Mouse (Mus musculus) CH12.LX (cell line): Measurements from ENCODE around the gene Capg.

ENCODE experiments used
- CTCF ChIP-seq, 2 experiments: IDR thresholded peaks in 1 of 2; conservative IDR thresholded peaks in 1 of 2; 2 replicates each; pipeline ENCODE4 v1.5.1; 2011 to 2012; ENCODE audit warnings: low read depth in 2 of 2, low read length in 2 of 2, improper control_type of control experiment in 1 of 2, inconsistent platforms in 1 of 2, mild to moderate bottlenecking in 1 of 2, moderate library complexity in 1 of 2
- NELFE ChIP-seq: IDR thresholded peaks from 2 replicates; pipeline ENCODE4 v1.6.1; 2011; ENCODE audit warnings: low read depth, low read length, improper control_type of control experiment
- POLR2A ChIP-seq: IDR thresholded peaks from 2 replicates; pipeline ENCODE4 v1.6.1; 2011; ENCODE audit warnings: low read depth, mild to moderate bottlenecking, improper control_type of control experiment, low read length
- POLR2AphosphoS2 ChIP-seq: IDR thresholded peaks from 2 replicates; pipeline ENCODE4 v1.6.1; 2011; ENCODE audit warnings: low read depth, low read length, improper control_type of control experiment
- RAD21 ChIP-seq: IDR thresholded peaks from 2 replicates; pipeline ENCODE4 v1.6.1; 2011; ENCODE audit warnings: low read depth, mild to moderate bottlenecking, low read length, improper control_type of control experiment, moderate library complexity

- no peak for TF ChIP-seq POLR2A
- no peak for TF ChIP-seq POLR2AphosphoS2
- no peak for TF ChIP-seq RAD21
- TF ChIP-seq NELFE, result no peak
- no peak for TF ChIP-seq CTCF (conservative IDR thresholded peaks at IDR 0.05 in 1 of 2, IDR thresholded peaks at IDR 0.05 in 1 of 2; ENCODE audit: low read depth in 2 of 2, low read length in 2 of 2)
Observed at GRCm38 (mm10) chr6:72562894-72563293, 18.7 kb downstream of the Capg start.
